In genomic region chr11:24731431-24731830, GRCm38 (mm10) we compare ENCODE assay signal across 19 mouse cellular contexts.
"Had no signal": no experiment of that assay in that cellular context is flagged by ENCODE, and none has a peak within 500 bp of the region (broad histone marks: within the 10 kb centered on the region; RNA-seq: fewer than 3 reads in every experiment).

No protein-coding gene starts in this region.

- ATAC-seq: midbrain, embryonic 16.5 days had no signal

- DNase-seq: lung, adult 18-20 months; lung, embryonic 14.5 days; lung, postnatal 10 days; lung, postnatal 4 days; midbrain, embryonic 14.5 days; retina, postnatal 1 day; right cerebral cortex, adult 18-20 months; right cerebral cortex, postnatal 25 days; right cerebral cortex, postnatal 4 days; spleen, adult 18-20 months; thymus, adult 18-20 months; thymus, postnatal 14 days; thymus, postnatal 36 days had no signal

- H3K4me3 ChIP-seq: midbrain, embryonic 10.5 days; midbrain, embryonic 12.5 days; myocyte; neural tube, embryonic 13.5 days; neural tube, embryonic 15.5 days had no signal

- H3K4me1 ChIP-seq: neural tube, embryonic 13.5 days; neural tube, embryonic 15.5 days had no signal

- H3K9me3 ChIP-seq: midbrain, embryonic 10.5 days; midbrain, embryonic 12.5 days; neural tube, embryonic 13.5 days; neural tube, embryonic 15.5 days had no signal

- H3K27ac ChIP-seq: midbrain, embryonic 10.5 days; midbrain, embryonic 12.5 days; neural tube, embryonic 13.5 days; neural tube, embryonic 15.5 days had no signal

- H3K27me3 ChIP-seq: midbrain, embryonic 12.5 days; neural tube, embryonic 13.5 days; neural tube, embryonic 15.5 days had no signal

- H3K9ac ChIP-seq: lung, embryonic 14.5 days; midbrain, embryonic 12.5 days; neural tube, embryonic 13.5 days; neural tube, embryonic 15.5 days had no signal

- H3K36me3 ChIP-seq: midbrain, embryonic 10.5 days; midbrain, embryonic 12.5 days; neural tube, embryonic 13.5 days; neural tube, embryonic 15.5 days had no signal

- H3K4me2 ChIP-seq: lung, embryonic 14.5 days; midbrain, embryonic 12.5 days; neural tube, embryonic 13.5 days; neural tube, embryonic 15.5 days had no signal
